Mouse (Mus musculus): Measurements from ENCODE around the gene Elof1. TPM values are rescaled to one million over a fixed set of nuclear protein-coding genes. Genes with fewer than 3 reads are reported as not detected.

Elof1 gene
- polyA plus RNA-seq, 1 experiment: 130 TPM

DNA sequence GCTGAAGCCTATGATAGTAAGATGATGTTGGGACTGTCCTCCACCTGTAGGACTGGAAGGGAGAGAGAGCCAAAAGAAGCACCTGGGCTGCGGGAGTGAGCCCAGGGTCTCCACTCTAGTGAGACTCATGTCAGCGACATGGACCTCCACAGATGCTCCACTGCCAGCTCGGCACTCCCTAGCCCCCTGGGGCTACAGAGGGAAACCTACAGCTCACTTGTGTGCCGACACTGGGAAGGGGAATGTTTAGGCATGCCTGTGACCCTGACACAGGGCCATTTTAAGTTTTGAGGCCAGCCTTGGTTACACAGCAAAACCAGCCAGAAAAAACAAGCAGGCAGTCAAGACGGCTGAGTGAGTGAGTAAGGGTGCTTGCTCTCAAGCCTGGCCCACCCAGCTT is 49.8 kb downstream of the Elof1 start:
- Histone ChIP-seq H3K4me3 (replicated peaks; ENCODE audit: insufficient read depth, low read depth, low read length) (no peak overlapping the region), H3K4me1 (ENCODE audit: control insufficient read depth, insufficient read depth, low read length) (peaks cover 59% of the 10 kb centered on the region), H3K27ac (ENCODE audit: insufficient read depth, low read length) (no peak overlapping the region), H3K27me3 (ENCODE audit: control insufficient read depth, insufficient read depth, low read length) (no peaks in the 10 kb centered on the region)
- WGBS: 63% methylated on average over 5 of the region's 5 CpGs
- DNase-seq: no peak
- TF ChIP-seq POLR2A (IDR thresholded peaks at IDR 0.05; ENCODE audit: borderline replicate concordance, insufficient read depth, low read length): no peak
- TF ChIP-seq CTCF (IDR thresholded peaks at IDR 0.05; ENCODE audit: borderline replicate concordance, insufficient read depth, low read depth, low read length): no peak

DNA sequence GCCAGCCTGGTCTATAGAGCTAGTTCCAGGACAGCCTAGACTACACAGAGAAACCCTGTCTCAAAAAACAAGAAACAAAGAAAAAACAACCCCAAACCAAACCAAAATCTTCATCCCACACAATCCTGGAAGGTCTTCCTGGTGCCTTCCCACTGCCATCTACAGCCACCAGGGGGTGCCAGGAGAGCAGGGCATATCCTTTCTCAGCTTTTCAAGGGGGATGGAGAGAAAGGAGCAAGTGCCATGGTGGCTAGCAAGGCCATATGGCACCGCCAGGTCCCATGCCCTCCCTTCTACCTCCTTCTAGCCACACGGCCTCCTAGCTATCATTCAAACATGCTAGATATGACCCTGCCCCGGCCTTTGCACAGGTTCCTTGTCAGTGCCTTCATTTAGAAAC is 50.5 kb downstream of the Elof1 start:
- 26% methylated on average over 3 of the region's 3 CpGs for WGBS
- H3K27me3 ChIP-seq (ENCODE audit: control insufficient read depth, insufficient read depth, low read length): no peaks in the 10 kb centered on the region
- H3K4me3 ChIP-seq (replicated peaks; ENCODE audit: insufficient read depth, low read depth, low read length): no peak overlapping the region
- peak; percentile 63 to 65 for DNase-seq
- peak overlapping the region; percentile 19; the same call in 1 of the 2 replicates for H3K27ac ChIP-seq (ENCODE audit: insufficient read depth, low read length)
- TF ChIP-seq POLR2A (IDR thresholded peaks at IDR 0.05; ENCODE audit: borderline replicate concordance, insufficient read depth, low read length) (no peak), CTCF (IDR thresholded peaks at IDR 0.05; ENCODE audit: borderline replicate concordance, insufficient read depth, low read depth, low read length) (peak; percentile 73)
- H3K4me1 ChIP-seq (ENCODE audit: control insufficient read depth, insufficient read depth, low read length): peaks cover 65% of the 10 kb centered on the region

DNA sequence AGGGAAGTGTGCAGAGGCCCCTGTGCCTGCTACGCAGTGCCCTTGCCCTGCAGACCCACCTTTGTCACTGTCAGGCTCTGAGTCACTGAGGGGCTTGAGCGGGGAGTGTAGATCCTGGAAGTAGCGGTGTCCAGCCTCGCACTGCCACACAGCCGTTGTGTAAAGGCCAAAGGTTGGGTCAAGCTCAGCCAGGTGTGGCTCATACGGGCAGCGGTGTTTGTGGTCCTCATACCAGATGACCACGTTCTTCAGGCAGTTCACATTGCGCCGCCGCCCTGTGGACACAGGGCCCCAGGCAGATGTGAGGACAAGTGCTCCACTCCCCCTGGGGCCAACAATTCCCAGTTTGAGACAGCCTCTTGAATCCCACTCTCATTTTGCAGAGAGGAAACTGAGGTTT is 51.3 kb downstream of the Elof1 start:
- Histone ChIP-seq H3K4me1 (ENCODE audit: control insufficient read depth, insufficient read depth, low read length) (peaks cover 72% of the 10 kb centered on the region), H3K27me3 (ENCODE audit: control insufficient read depth, insufficient read depth, low read length) (no peaks in the 10 kb centered on the region), H3K4me3 (replicated peaks; ENCODE audit: insufficient read depth, low read depth, low read length) (no peak overlapping the region), H3K27ac (ENCODE audit: insufficient read depth, low read length) (no peak overlapping the region)
- TF ChIP-seq CTCF (IDR thresholded peaks at IDR 0.05; ENCODE audit: borderline replicate concordance, insufficient read depth, low read depth, low read length) (no peak), POLR2A (IDR thresholded peaks at IDR 0.05; ENCODE audit: borderline replicate concordance, insufficient read depth, low read length) (no peak)
- DNase-seq: no peak
- 96% methylated on average over 11 of the region's 11 CpGs for WGBS

DNA sequence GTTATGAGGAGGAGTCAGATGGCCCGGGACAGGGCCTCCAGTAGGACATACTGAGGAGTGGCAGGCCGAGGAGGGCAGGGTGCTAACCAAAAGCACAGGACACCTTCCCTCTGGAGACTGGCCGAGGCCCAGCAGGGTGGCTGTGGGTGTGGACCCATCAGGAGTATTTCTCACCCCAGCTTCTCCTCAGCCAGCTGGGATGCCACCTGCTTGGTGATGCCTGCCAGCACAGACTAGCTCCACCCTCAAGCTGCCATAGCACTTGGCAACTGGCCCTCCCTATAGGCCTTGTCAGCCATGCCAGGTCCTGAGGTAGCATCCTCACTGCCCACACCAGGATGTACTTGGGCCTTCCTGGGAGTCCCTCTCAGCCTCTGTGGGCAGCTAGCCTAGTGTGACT is 52.6 kb downstream of the Elof1 start:
- DNase-seq: peak; percentile 93 to 96
- Histone ChIP-seq H3K4me1 (ENCODE audit: control insufficient read depth, insufficient read depth, low read length) (peaks cover 67% of the 10 kb centered on the region), H3K27me3 (ENCODE audit: control insufficient read depth, insufficient read depth, low read length) (no peaks in the 10 kb centered on the region), H3K4me3 (replicated peaks; ENCODE audit: insufficient read depth, low read depth, low read length) (no peak overlapping the region), H3K27ac (ENCODE audit: insufficient read depth, low read length) (peak overlapping the region; percentile 80)
- 23% methylated on average over 3 of the region's 3 CpGs for WGBS
- TF ChIP-seq CTCF (IDR thresholded peaks at IDR 0.05; ENCODE audit: borderline replicate concordance, insufficient read depth, low read depth, low read length): no peak
- TF ChIP-seq POLR2A (IDR thresholded peaks at IDR 0.05; ENCODE audit: borderline replicate concordance, insufficient read depth, low read length): no peak

Other genes with a start within 250 kb of the Elof1 start
- gene Rab3d, start 199.0 kb downstream of the Elof1 start, polyA plus RNA-seq (2012; rRNA removed): 13.9 and 16.3 TPM in 2 replicates
- gene Ccdc159, start 189.7 kb downstream of the Elof1 start, polyA plus RNA-seq (2012; rRNA removed): 14.7 and 16.6 TPM in 2 replicates
- 62.5 and 64.1 TPM in 2 replicates for gene Tmem205, start 189.6 kb downstream of the Elof1 start, polyA plus RNA-seq (2012; rRNA removed)
- gene Plppr2, start 180.1 kb downstream of the Elof1 start, polyA plus RNA-seq (2012; rRNA removed): 97.5 and 106 TPM in 2 replicates
- 12.2 and 12.8 TPM in 2 replicates for gene Swsap1, start 161.4 kb downstream of the Elof1 start, polyA plus RNA-seq (2012; rRNA removed)
- 9.2 and 10.4 TPM in 2 replicates for gene Epor, start 153.7 kb downstream of the Elof1 start, polyA plus RNA-seq (2012; rRNA removed)
- gene Rgl3, start 127.7 kb downstream of the Elof1 start, polyA plus RNA-seq (2012; rRNA removed): 67.6 and 83.3 TPM in 2 replicates
- gene Ccdc151, start 114.5 kb downstream of the Elof1 start, polyA plus RNA-seq (2012; rRNA removed): 2.4 and 2.7 TPM in 2 replicates
- 91.3 and 95.3 TPM in 2 replicates for gene Prkcsh, start 114.4 kb downstream of the Elof1 start, polyA plus RNA-seq (2012; rRNA removed)
- 165 and 169 TPM in 2 replicates for gene Elavl3, start 65.1 kb downstream of the Elof1 start, polyA plus RNA-seq (2012; rRNA removed)
- gene Gm49318, start 45.9 kb downstream of the Elof1 start, polyA plus RNA-seq (2012; rRNA removed): not detected in 2 replicates
- 45.4 and 48.3 TPM in 2 replicates for gene Zfp653, start 45.8 kb downstream of the Elof1 start, polyA plus RNA-seq (2012; rRNA removed)
- 85.2 and 90.2 TPM in 2 replicates for gene Ecsit, start 31.7 kb downstream of the Elof1 start, polyA plus RNA-seq (2012; rRNA removed)
- 1.6 and 1.8 TPM in 2 replicates for gene Cnn1, start 18.0 kb downstream of the Elof1 start, polyA plus RNA-seq (2012; rRNA removed)
- 0.25 and 0.28 TPM in 2 replicates for gene Acp5, start 18.5 kb upstream of the Elof1 start, polyA plus RNA-seq (2012; rRNA removed)
- 115 and 150 TPM in 2 replicates for gene Pigyl, start 39.7 kb upstream of the Elof1 start, polyA plus RNA-seq (2012; rRNA removed)
- gene Zfp872, start 70.9 kb upstream of the Elof1 start, polyA plus RNA-seq (2012; rRNA removed): 0.07 and 0.13 TPM in 2 replicates
- 16.8 and 19.8 TPM in 2 replicates for gene Zfp809, start 108.5 kb upstream of the Elof1 start, polyA plus RNA-seq (2012; rRNA removed)
- gene Zfp599, start 142.7 kb upstream of the Elof1 start, polyA plus RNA-seq (2012; rRNA removed): 2.8 and 3.2 TPM in 2 replicates
- gene Zfp810, start 190.5 kb upstream of the Elof1 start, polyA plus RNA-seq (2012; rRNA removed): 14.5 and 15.3 TPM in 2 replicates

Data from cerebellum, adult 2 months (tissue).